Mouse (Mus musculus): ENCODE measurements around the gene Shb. TPM values are rescaled to one million over a fixed set of nuclear protein-coding genes. Genes with fewer than 3 reads are reported as not detected.

Gene Shb
- polyA plus RNA-seq, 1 experiment from 2014 or later, result 11.1 TPM

GRCm38 (mm10) chr4:45550970-45551369, 18.7 kb upstream of the Shb start:
- Histone ChIP-seq H3K27ac (ENCODE audit: low read depth, low read length) (no peak overlapping the region), H3K9me3 (replicated peaks; ENCODE audit: control insufficient read depth, low read length) (no peaks in the 10 kb centered on the region), H3K9ac (ENCODE audit: low read depth, low read length) (no peak overlapping the region), H3K4me2 (no peak overlapping the region), H3K27me3 (ENCODE audit: control insufficient read depth, insufficient read depth, low read length) (no peaks in the 10 kb centered on the region), H3K4me3 (ENCODE audit: low read depth, low read length) (no peak overlapping the region), H3K4me1 (ENCODE audit: control insufficient read depth, insufficient read depth, low read length) (no peaks in the 10 kb centered on the region), H3K36me3 (ENCODE audit: control insufficient read depth, insufficient read depth, low read length) (no peaks in the 10 kb centered on the region)
- no peak for ATAC-seq (replicated peaks; ENCODE audit: insufficient number of reproducible peaks, low FRiP score, low TSS enrichment)
- WGBS (ENCODE audit: insufficient replicate concordance), result 79% methylated on average over 2 of the region's 2 CpGs

GRCm38 (mm10) chr4:45549514-45549913, 17.2 kb upstream of the Shb start:
- Histone ChIP-seq H3K36me3 (ENCODE audit: control insufficient read depth, insufficient read depth, low read length) (no peaks in the 10 kb centered on the region), H3K4me3 (ENCODE audit: low read depth, low read length) (no peak overlapping the region), H3K27ac (ENCODE audit: low read depth, low read length) (no peak overlapping the region), H3K4me1 (ENCODE audit: control insufficient read depth, insufficient read depth, low read length) (no peaks in the 10 kb centered on the region), H3K9me3 (replicated peaks; ENCODE audit: control insufficient read depth, low read length) (no peaks in the 10 kb centered on the region), H3K27me3 (ENCODE audit: control insufficient read depth, insufficient read depth, low read length) (no peaks in the 10 kb centered on the region), H3K4me2 (no peak overlapping the region), H3K9ac (ENCODE audit: low read depth, low read length) (no peak overlapping the region)
- WGBS (ENCODE audit: insufficient replicate concordance), result 65% methylated on average over 5 of the region's 5 CpGs
- no peak for ATAC-seq (replicated peaks; ENCODE audit: insufficient number of reproducible peaks, low FRiP score, low TSS enrichment)

GRCm38 (mm10) chr4:45545851-45546250, 13.6 kb upstream of the Shb start:
- no peaks in the 10 kb centered on the region for H3K27me3 ChIP-seq (ENCODE audit: control insufficient read depth, insufficient read depth, low read length)
- no peak overlapping the region for H3K9ac ChIP-seq (ENCODE audit: low read depth, low read length)

DNA sequence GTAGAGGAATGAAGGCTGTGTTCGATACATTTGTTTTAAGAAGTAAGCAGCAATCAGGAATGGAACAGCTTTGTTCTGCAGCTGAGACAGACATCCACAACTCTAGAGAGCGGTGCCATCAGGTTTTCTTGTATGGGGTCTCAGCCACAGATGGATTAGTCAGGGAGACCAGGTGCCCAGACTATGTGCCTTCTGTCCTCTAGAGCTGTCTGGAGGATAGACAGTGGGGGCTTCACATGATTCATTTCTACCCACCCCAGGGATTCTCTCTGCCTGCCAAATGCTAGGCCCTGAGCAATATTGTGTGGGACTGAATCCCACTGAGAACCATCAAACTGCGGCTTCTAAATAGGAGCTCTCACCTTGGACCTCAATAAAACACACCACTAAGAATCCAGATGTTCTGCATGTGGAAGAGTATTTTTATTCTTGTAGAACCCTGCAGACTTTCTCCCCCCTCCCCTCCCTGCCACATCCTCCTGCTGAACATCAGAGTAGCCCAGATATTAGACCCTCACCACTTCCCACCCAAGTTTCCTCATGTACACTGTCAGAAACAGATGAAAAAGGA, 11.3 kb upstream of the Shb start:
- Histone ChIP-seq H3K9ac (ENCODE audit: low read depth, low read length) (no peak overlapping the region), H3K4me3 (ENCODE audit: low read depth, low read length) (no peak overlapping the region), H3K4me2 (no peak overlapping the region), H3K4me1 (ENCODE audit: control insufficient read depth, insufficient read depth, low read length) (no peaks in the 10 kb centered on the region), H3K27ac (ENCODE audit: low read depth, low read length) (no peak overlapping the region), H3K36me3 (ENCODE audit: control insufficient read depth, insufficient read depth, low read length) (no peaks in the 10 kb centered on the region), H3K27me3 (ENCODE audit: control insufficient read depth, insufficient read depth, low read length) (no peaks in the 10 kb centered on the region), H3K9me3 (replicated peaks; ENCODE audit: control insufficient read depth, low read length) (no peaks in the 10 kb centered on the region)
- no peak for ATAC-seq (replicated peaks; ENCODE audit: insufficient number of reproducible peaks, low FRiP score, low TSS enrichment)
- WGBS (ENCODE audit: insufficient replicate concordance), result 80% methylated on average over 3 of the region's 3 CpGs

More at GRCm38 (mm10) chr4:45545851-45546250, 13.6 kb upstream of the Shb start:
- H3K9me3 ChIP-seq (replicated peaks; ENCODE audit: control insufficient read depth, low read length), result no peaks in the 10 kb centered on the region
- H3K4me3 ChIP-seq (ENCODE audit: low read depth, low read length), result no peak overlapping the region
- ATAC-seq (replicated peaks; ENCODE audit: insufficient number of reproducible peaks, low FRiP score, low TSS enrichment), result no peak
- H3K27ac ChIP-seq (ENCODE audit: low read depth, low read length), result no peak overlapping the region
- WGBS (ENCODE audit: insufficient replicate concordance), result 60% methylated on average over 8 of the region's 8 CpGs
- no peaks in the 10 kb centered on the region for H3K4me1 ChIP-seq (ENCODE audit: control insufficient read depth, insufficient read depth, low read length)
- H3K36me3 ChIP-seq (ENCODE audit: control insufficient read depth, insufficient read depth, low read length), result no peaks in the 10 kb centered on the region
- no peak overlapping the region for H3K4me2 ChIP-seq

DNA sequence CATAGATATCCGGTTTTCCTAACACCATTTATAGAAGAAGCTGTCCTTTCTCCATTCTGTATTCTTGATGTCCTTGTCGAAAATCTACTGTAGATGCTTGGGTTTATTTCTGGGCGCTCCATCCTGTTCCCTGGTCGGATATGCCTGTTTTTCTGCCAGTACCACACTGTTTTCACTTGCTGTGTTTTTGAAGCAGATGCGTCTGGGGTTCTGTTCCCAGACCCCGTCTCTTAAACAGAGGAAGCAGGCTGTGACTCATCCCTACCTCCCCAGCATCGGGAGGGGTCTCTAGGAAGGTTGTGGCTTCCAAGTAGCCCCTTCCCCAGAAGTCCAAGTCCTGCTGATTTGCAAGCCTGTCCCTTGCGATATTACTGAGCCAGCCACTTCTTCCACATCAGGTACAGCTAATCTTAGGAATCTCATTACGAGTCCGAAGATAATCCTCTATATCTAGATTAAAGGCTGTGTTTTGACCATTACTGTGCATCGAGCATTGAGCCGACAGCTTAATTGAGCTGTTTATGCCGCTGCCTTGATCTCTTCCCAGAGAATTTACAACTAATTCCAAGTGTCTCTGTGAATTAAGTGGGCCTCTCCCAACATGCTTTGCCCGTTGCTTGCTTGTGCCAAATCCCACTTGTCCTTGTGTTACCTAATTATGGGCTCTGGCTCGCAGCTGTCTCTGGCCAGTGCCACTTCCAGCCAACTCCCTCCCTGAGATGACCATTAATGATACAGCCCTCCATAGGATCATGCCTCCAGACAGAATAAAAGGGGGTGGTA, 8.1 kb upstream of the Shb start:
- Histone ChIP-seq H3K4me3 (ENCODE audit: low read depth, low read length) (no peak overlapping the region), H3K4me1 (ENCODE audit: control insufficient read depth, insufficient read depth, low read length) (no peaks in the 10 kb centered on the region), H3K36me3 (ENCODE audit: control insufficient read depth, insufficient read depth, low read length) (no peaks in the 10 kb centered on the region), H3K27ac (ENCODE audit: low read depth, low read length) (no peak overlapping the region), H3K9ac (ENCODE audit: low read depth, low read length) (no peak overlapping the region), H3K4me2 (no peak overlapping the region), H3K9me3 (replicated peaks; ENCODE audit: control insufficient read depth, low read length) (no peaks in the 10 kb centered on the region), H3K27me3 (ENCODE audit: control insufficient read depth, insufficient read depth, low read length) (no peaks in the 10 kb centered on the region)
- no peak for ATAC-seq (replicated peaks; ENCODE audit: insufficient number of reproducible peaks, low FRiP score, low TSS enrichment)
- WGBS (ENCODE audit: insufficient replicate concordance), result 73% methylated on average over 15 of the region's 15 CpGs

- Histone ChIP-seq H3K27me3 (ENCODE audit: control insufficient read depth, insufficient read depth, low read length) (no peaks in the 10 kb centered on the region), H3K9me3 (replicated peaks; ENCODE audit: control insufficient read depth, low read length) (no peaks in the 10 kb centered on the region), H3K27ac (ENCODE audit: low read depth, low read length) (no peak overlapping the region), H3K9ac (ENCODE audit: low read depth, low read length) (no peak overlapping the region), H3K36me3 (ENCODE audit: control insufficient read depth, insufficient read depth, low read length) (no peaks in the 10 kb centered on the region), H3K4me3 (ENCODE audit: low read depth, low read length) (no peak overlapping the region), H3K4me1 (ENCODE audit: control insufficient read depth, insufficient read depth, low read length) (no peaks in the 10 kb centered on the region), H3K4me2 (no peak overlapping the region)
- ATAC-seq (replicated peaks; ENCODE audit: insufficient number of reproducible peaks, low FRiP score, low TSS enrichment), result no peak
These were observed 6.9 kb upstream of the Shb start for GRCm38 (mm10) chr4:45539187-45539586.

- Histone ChIP-seq H3K36me3 (ENCODE audit: control insufficient read depth, insufficient read depth, low read length) (no peaks in the 10 kb centered on the region), H3K4me1 (ENCODE audit: control insufficient read depth, insufficient read depth, low read length) (peaks cover 16% of the 10 kb centered on the region), H3K9ac (ENCODE audit: low read depth, low read length) (no peak overlapping the region), H3K4me3 (ENCODE audit: low read depth, low read length) (no peak overlapping the region), H3K9me3 (replicated peaks; ENCODE audit: control insufficient read depth, low read length) (no peaks in the 10 kb centered on the region), H3K27me3 (ENCODE audit: control insufficient read depth, insufficient read depth, low read length) (no peaks in the 10 kb centered on the region; the same call in 1 of the 2 replicates), H3K27ac (ENCODE audit: low read depth, low read length) (no peak overlapping the region), H3K4me2 (no peak overlapping the region)
- no peak for ATAC-seq (replicated peaks; ENCODE audit: insufficient number of reproducible peaks, low FRiP score, low TSS enrichment)
- 44% methylated on average over 1 of the region's 1 CpGs for WGBS (ENCODE audit: insufficient replicate concordance)
These were observed 1.2 kb upstream of the Shb start for GRCm38 (mm10) chr4:45533436-45533940.

GRCm38 (mm10) chr4:45530662-45531542, 1.4 kb downstream of the Shb start:
- peak overlapping the region; percentile 92 for H3K9ac ChIP-seq (ENCODE audit: low read depth, low read length)
- H3K36me3 ChIP-seq (ENCODE audit: control insufficient read depth, insufficient read depth, low read length), result 0 out of 2 replicates have a peak, but pooled peaks cover 2% of the 10 kb centered on the region
- H3K4me3 ChIP-seq (ENCODE audit: low read depth, low read length), result peak overlapping the region; percentile 90
- peaks cover 31% of the 10 kb centered on the region for H3K4me1 ChIP-seq (ENCODE audit: control insufficient read depth, insufficient read depth, low read length)
- WGBS (ENCODE audit: insufficient replicate concordance), result under 1% methylated on average over 61 of the region's 68 CpGs
- peak; percentile 90 for ATAC-seq (replicated peaks; ENCODE audit: insufficient number of reproducible peaks, low FRiP score, low TSS enrichment)
- peak overlapping the region; percentile 88 for H3K27ac ChIP-seq (ENCODE audit: low read depth, low read length)
- H3K27me3 ChIP-seq (ENCODE audit: control insufficient read depth, insufficient read depth, low read length), result no peaks in the 10 kb centered on the region; the same call in 1 of the 2 replicates
- H3K9me3 ChIP-seq (replicated peaks; ENCODE audit: control insufficient read depth, low read length), result no peaks in the 10 kb centered on the region
- peak overlapping the region; percentile 77 for H3K4me2 ChIP-seq
